Mouse (Mus musculus): ENCODE results near the gene Gm28038.

Gene Gm28038

GRCm38 (mm10) chr2:30256616-30257350 is 24.1 kb upstream of the Gm28038 start:
- no peak for DNase-seq (ENCODE audit: low spot score in 2 of 2)

DNA sequence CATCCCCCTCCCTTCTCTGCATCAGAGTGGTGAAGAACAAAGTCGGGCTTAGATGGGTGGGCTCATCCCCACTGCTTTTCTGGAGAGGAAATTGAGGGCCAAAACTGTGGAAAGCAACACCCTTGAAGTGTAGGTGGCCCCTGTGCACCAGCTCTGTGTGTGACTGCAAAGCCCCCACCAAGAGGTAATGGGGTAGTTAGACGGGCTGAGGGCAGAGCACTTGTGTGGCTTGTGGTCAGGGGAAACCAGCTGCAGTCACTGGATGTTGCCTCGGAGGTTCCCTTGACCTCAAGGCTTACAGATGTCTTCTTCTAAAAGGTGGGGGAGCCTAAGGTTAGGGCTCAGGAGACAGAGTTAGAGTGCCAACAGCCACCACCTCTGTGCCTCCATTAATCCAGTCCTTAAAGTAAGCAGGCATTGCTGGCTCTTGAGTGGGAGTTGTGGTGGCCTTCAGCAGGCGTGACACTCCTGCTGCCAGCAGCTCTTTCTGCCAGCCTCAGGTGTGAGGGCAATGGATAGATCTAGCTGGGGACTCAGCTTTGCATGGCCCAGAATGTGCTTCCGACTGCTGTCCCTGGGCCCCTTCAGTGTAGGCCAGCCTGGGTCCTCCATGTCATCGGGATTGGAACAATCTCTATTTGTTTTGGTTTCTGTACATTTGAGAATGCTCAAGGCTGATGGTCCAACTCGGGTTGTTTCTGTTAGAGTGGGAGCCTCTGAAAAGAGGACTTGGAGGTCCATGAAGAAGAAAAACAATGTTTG is 23.0 kb upstream of the Gm28038 start:
- no peak for DNase-seq (ENCODE audit: low spot score in 2 of 2)

GRCm38 (mm10) chr2:30258600-30258999 is 22.2 kb upstream of the Gm28038 start:
- DNase-seq (ENCODE audit: low spot score in 2 of 2) = peak; percentile 89 to 96

DNA sequence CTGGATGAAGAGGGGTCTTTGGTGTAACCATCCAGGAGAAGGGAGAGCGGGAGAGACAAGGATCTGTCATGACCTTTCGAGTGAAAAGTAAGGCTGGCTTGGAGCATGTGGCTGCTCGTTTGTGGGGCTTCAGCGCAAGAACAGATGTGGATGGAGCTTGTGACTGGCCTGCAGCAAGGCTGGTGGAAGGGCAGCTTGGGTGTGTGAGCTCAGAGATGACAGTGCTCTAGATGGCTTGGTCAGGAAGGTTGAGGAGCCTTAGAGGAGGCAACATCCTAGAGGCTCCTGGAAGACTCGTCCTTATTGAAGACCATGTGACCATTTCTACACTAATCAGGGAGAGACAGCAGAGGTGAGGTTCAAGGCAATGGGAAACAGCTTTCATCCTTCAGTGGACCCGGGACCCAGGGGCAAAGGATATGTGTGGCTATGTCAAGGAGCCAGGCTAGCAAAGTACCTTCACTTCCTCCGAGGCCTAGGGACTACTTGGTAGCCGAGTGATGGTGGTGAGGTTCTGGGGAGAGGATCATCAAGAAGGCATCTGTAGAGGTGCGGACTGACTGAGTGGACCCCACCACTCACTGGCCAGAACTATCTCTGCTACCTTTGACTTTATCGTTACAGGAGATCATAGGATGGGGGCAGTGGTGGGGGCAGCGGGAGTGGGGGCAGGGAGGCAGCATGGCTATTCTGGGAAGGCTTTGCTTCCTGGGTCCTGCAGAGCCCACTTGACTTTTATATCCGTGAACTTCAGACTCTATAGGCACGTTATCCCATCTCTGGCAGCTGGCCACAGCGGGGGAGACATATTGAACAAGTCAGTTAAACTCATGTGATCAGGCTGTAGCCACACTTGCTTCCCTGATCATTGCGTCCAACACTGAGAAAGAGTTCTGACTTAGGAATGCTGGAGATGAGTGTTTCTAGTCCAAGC is 21.4 kb upstream of the Gm28038 start:
- DNase-seq (ENCODE audit: low spot score in 2 of 2) = no peak

GRCm38 (mm10) chr2:30261064-30261736 is 19.6 kb upstream of the Gm28038 start:
- peak in 1 of 2 experiments; percentile 8 for DNase-seq (ENCODE audit: low spot score in 2 of 2)

- peak in 1 of 2 experiments; percentile 4 for DNase-seq (ENCODE audit: low spot score in 2 of 2)
Observed at GRCm38 (mm10) chr2:30261921-30262839, 18.7 kb upstream of the Gm28038 start.

- peak; percentile 66 to 74 for DNase-seq (ENCODE audit: low spot score in 2 of 2)
Observed at GRCm38 (mm10) chr2:30262840-30263441, 17.9 kb upstream of the Gm28038 start.

GRCm38 (mm10) chr2:30263811-30264210 is 17.0 kb upstream of the Gm28038 start:
- no peak for DNase-seq (ENCODE audit: low spot score in 2 of 2)

- DNase-seq (ENCODE audit: low spot score in 2 of 2) = no peak
Observed at GRCm38 (mm10) chr2:30264671-30265519, 15.9 kb upstream of the Gm28038 start.

GRCm38 (mm10) chr2:30265767-30266253 is 15.0 kb upstream of the Gm28038 start, which contains the start of gene Phyhd1:
TSS of gene Phyhd1 (plus strand) at chr2:30266203.
- peak; percentile 93 to 94 for DNase-seq (ENCODE audit: low spot score in 2 of 2)

DNA sequence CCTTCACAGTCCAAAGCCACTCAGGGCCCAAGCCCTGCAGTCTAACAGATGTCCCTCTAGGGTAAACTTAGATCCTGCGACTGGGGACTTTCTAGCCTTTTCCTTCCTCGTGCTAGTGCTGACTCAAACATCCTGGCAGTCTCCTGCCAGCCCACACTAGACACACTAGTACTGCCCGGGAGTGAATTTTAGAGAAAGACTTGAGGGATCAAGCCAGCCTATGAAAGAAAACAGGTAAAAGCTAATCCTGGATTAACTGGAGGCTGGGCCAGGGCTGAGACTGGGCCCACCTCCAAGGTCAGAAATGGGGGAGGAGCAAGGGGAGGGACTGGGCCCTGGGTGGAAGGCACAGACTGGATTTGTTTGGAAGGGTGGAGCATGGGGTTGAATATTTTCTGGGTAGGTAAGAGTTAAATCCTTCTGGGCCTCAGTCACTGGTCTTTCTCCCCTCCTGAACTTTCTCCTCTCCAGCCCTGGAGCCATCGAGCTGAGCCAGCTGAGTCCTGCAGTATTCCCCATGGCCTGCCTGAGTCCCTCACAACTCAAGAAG is 14.4 kb upstream of the Gm28038 start:
- peak; percentile 82 to 86 for DNase-seq (ENCODE audit: low spot score in 2 of 2)

- DNase-seq (ENCODE audit: low spot score in 2 of 2) = no peak
Observed at GRCm38 (mm10) chr2:30267466-30267865, 13.4 kb upstream of the Gm28038 start.

- DNase-seq (ENCODE audit: low spot score in 2 of 2) = no peak
Observed at GRCm38 (mm10) chr2:30268371-30268770, 12.5 kb upstream of the Gm28038 start.

GRCm38 (mm10) chr2:30269241-30269990 is 11.4 kb upstream of the Gm28038 start:
- no peak for DNase-seq (ENCODE audit: low spot score in 2 of 2)

DNA sequence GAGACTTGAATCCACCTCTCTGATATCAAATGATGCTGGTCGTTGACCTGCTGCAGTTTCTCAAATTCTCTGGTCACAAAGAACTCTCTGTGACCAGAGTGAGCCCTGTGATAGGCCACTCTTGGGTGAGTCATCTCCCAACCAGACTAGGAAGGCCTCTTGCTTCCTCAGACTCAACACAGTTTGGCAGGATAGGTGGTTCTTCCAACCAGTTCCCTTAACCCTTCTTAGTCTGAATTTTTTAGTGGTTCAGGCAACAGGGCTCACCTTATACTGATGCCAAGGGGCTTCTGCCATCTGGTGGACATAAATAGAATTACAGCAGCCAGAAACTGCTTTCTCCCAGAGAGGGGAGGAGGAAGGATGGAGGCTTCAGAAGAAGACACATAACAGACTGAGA is 10.7 kb upstream of the Gm28038 start:
- DNase-seq (ENCODE audit: low spot score in 2 of 2) = peak; percentile 91 to 96

GRCm38 (mm10) chr2:30281651-30282050 is 808 bp downstream of the Gm28038 start:
- no peak for DNase-seq (ENCODE audit: low spot score in 2 of 2)

- no peak for DNase-seq (ENCODE audit: low spot score in 2 of 2)
Observed at GRCm38 (mm10) chr2:30283193-30283592, 2.4 kb downstream of the Gm28038 start.

DNA sequence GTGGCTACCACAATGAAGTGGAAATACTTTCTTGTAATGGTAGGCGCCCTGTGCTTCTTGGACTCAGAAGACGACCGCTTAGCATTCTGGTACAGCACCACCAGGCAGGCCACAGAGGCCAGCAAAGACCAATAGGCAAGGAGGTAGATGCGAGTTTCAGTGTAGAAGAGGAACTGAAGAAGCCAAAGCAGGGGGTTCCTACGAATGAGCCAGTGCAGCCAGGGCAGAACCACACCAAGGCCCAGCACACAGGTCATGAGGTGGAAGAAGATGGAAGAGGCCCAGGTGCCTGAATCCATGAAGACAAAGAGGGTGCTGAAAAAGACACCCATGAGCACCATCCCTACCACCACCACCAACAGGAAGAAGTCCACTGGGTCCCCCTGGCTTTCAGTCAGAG is 4.2 kb downstream of the Gm28038 start:
- DNase-seq (ENCODE audit: low spot score in 2 of 2) = no peak

All from heart, adult 9 months (tissue).